Mouse (Mus musculus) kidney, adult 2 months (tissue): ENCODE results near the gene Emb.

Source experiments
- CTCF ChIP-seq: fragments of 200-500 bp; conservative IDR thresholded peaks from 2 replicates; pipeline ENCODE4 v1.5.1; 2011; ENCODE audit warnings: low read depth, mild to moderate bottlenecking, control low read depth, low read length, moderate library complexity, mixed read lengths; ENCODE audit not compliant: insufficient read depth, insufficient read length
- POLR2A ChIP-seq: fragments of 200-500 bp; IDR thresholded peaks from one replicate; pipeline ENCODE4 v1.6.1; 2011; ENCODE audit warnings: low read depth, low read length, control low read depth

DNA sequence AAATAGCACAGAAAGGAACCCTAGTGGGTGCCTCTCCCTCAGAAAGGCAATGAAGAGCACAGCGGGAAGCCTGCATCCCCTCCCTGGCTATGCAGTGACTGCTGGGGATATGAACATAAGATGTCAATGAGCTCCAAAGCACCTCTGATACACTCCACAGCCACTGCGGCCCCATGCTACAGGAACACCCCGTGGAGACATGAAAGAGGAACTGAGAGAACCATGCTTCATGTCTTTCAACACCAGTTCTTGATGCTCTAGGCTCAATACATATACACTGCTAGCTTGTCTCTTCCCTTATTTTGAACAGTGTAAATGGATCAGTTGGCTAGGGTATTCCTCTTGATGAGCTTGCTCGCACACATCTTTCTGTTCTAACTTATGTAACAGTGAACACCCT is 28.8 kb downstream of the Emb start:
- TF ChIP-seq CTCF (no peak), POLR2A (no peak)
